ENCODE assay signal across 15 mouse cellular contexts in genomic region chr2:118259746-118260145, GRCm38 (mm10). TPM values are rescaled to one million over a fixed set of nuclear protein-coding genes. Genes with fewer than 3 reads are reported as not detected.
"Had no signal": no experiment of that assay in that cellular context is flagged by ENCODE, and none has a peak within 500 bp of the region (broad histone marks: within the 10 kb centered on the region; RNA-seq: fewer than 3 reads in every experiment).

No protein-coding gene starts in this region.

- DNase-seq: kidney, adult 9 months; kidney, postnatal 36 days; lung, embryonic 14.5 days; lung, postnatal 10 days; midbrain, embryonic 14.5 days; right cerebral cortex, postnatal 14 days; thymus, postnatal 4 days had no signal

- ATAC-seq: intestine, postnatal 0 days; liver, embryonic 12.5 days had no signal

- H3K27ac ChIP-seq: kidney, postnatal 0 days; layer of hippocampus, adult 2 months; limb, embryonic 15.5 days; liver, embryonic 12.5 days; neural tube, embryonic 12.5 days; stomach, postnatal 0 days had no signal

- H3K4me3 ChIP-seq: layer of hippocampus, adult 2 months; limb, embryonic 15.5 days; liver, embryonic 12.5 days; neural tube, embryonic 12.5 days had no signal

RNA-seq across cellular contexts. Expression of gene Fsip1, which starts 3.0 kb away (rescaled TPM):
- total RNA-seq: monocyte, adult 5-6 weeks had no signal
